Mouse (Mus musculus): ENCODE results near the gene Sycp2. TPM values are rescaled to one million over a fixed set of nuclear protein-coding genes. Genes with fewer than 3 reads are reported as not detected.
"Not testable (repeated sequence)": the region's sequence is repeated elsewhere in the genome, so short reads cannot be mapped to it uniquely, and the experiment has no call there.

Sycp2 gene
- total RNA-seq, 2 experiments from 2014 or later: 0.67 to 1.1 TPM

- DNase-seq: peak; percentile 44 to 57
Observed at GRCm38 (mm10) chr2:178413481-178414260, 6.2 kb upstream of the Sycp2 start.

GRCm38 (mm10) chr2:178413081-178413480 is 5.6 kb upstream of the Sycp2 start:
- DNase-seq: peak in 1 of 2 experiments; percentile 48

- DNase-seq: peak; percentile 69 to 86
Observed at GRCm38 (mm10) chr2:178412598-178412997, 5.1 kb upstream of the Sycp2 start.

DNA sequence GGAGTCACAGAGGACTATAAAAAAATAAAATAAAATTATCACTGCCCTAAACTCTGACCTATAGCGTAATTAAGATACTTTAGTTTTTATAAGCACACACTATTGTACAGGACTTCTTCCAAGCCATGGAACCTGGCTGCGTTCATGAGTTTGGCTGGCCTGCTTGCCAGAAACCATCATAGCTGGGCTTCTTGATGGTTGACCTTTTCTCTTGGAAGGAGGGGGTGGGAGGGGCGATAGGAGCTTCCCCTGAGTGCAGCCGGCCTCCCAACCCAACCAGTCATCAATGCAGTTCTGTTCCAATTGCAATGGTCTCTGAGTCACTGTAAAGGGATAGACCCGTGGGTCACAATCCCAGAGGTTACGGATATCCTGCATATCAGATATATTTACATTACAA is 2.8 kb upstream of the Sycp2 start:
- DNase-seq: peak in 1 of 2 experiments; percentile 37

GRCm38 (mm10) chr2:178409024-178409423 is 1.5 kb upstream of the Sycp2 start:
- DNase-seq: no peak

DNA sequence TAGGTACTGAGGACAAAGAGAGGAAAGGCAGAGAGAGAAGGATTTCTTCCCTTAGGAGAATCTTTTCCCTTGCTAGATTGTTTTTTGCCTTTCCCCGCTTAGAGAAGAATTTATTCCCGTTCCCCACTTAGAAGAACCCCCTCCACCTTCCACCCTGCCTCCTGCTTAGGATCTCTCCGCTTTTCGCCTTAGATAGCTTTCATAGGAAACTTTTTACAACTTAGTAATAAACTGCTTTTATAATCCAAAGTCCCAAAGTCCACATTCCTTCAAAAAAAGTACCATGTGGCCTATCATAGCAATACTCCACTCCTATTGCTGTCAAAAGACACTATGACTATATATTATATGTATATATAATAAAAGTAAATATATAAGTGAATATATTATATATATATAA is 64.9 kb downstream of the Sycp2 start:
- DNase-seq: no peak

- DNase-seq: not testable (repeated sequence)
Observed at GRCm38 (mm10) chr2:178342105-178342504, 65.4 kb downstream of the Sycp2 start.

- no peak for DNase-seq
Observed at GRCm38 (mm10) chr2:178339044-178339443, 68.4 kb downstream of the Sycp2 start.

DNA sequence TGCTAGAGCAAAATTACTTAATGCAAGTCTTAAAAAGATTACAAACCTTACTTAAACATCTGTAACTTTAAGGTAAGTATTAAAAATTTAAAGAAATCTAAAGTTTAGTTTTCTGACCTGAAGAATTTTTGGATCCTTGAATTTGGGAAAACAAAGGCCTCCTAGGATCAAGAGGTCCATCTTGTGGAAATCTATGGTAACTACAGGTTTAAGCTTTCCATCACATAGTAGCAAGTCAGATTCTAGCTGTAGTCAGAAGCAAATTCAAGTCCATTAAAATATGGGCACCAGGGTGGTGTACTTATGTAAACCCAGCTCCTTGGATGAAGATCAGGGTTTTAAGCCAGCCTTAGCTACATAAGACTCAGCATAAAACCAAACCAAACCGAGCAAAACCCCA is 69.6 kb downstream of the Sycp2 start:
- DNase-seq: no peak

DNA sequence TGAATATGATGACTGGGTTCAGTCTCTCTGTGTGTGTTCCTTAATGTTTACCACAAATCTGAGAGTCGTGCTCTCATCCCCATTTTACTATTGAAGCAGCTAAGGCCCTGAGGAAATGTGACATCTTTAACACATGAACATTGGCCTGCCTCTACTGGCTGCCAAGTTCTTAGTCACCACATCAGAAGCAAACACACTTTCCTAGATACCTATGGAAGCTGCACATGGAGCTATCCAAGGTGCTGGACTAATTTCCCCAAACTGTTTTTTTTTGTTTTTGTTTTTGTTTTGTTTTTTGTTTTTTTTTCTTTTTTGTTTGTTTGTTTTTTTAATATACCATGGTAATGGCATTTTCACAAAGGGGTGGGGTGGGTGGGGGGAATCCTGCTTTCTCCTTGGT is 77.5 kb downstream of the Sycp2 start:
- peak in 1 of 2 experiments; percentile 17 for DNase-seq

DNA sequence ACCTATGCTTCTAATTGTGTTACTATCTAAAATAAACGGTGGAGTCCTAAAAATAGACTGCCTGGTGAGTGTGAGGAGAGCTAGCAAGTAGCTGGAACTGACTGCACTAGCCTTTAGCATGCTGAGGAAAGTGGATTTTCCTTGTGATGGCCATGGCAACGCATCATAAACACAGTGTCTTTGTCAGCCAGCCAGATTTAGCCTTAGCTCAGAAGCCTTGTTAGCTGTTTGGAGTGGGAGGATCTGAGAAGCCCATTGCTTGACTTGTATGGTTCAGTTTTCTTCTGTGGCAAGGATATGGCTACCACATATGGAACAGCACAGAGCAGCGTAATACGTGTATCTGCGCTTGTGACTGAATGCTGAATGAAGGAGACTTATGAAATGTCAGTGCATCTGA is 77.9 kb downstream of the Sycp2 start:
- peak; percentile 24 to 35 for DNase-seq

DNA sequence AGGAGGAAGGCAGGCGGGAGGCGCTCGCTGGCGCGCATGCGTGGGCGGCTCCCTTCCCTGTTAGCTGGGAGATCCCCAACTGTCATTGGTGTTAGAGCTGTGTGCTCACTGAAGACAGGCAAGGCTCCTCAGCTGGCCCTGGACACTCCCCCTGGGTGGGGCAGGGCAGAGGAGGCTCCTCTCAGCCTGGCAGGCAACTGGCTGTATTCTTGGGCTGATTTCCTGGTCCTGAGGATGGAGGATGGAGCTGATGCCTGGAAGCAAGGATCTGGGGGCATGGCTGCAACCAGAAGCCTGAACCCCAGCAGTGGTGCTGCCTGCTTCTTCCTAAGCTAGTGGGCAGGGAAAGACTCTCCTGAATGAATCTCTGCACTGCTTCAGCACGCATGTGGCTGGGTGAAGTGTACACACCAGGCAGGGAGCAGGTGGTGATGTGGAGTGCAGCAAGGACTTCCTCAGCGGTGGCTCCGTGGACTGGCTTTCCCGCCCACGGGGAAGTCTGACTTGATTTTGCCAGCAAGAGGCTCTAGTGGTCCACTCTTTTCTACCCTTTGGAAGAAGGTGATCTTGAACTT is 79.9 kb downstream of the Sycp2 start:
- peak; percentile 61 to 74 for DNase-seq

- DNase-seq: peak; percentile 28 to 40
Observed at GRCm38 (mm10) chr2:178326750-178327465, 80.6 kb downstream of the Sycp2 start.

DNA sequence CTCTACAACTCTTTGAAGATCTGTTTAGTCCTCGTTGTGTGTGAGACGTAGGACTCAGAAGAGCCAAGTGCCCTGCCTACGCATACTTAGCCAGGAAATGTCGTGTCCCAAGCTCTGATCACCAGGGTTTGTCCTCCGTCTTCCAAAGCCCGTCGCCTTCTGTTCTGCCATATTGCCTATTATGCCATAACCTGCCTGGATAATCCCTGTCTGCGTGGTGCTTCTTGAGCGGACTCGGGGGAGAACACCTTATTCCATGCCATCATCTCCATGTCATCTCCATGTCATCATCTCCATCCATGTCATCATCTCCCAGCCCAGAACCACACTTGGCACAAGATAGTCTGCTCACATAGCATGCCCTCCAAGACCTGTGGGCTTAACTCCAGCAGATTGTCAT is 81.4 kb downstream of the Sycp2 start:
- no peak for DNase-seq

DNA sequence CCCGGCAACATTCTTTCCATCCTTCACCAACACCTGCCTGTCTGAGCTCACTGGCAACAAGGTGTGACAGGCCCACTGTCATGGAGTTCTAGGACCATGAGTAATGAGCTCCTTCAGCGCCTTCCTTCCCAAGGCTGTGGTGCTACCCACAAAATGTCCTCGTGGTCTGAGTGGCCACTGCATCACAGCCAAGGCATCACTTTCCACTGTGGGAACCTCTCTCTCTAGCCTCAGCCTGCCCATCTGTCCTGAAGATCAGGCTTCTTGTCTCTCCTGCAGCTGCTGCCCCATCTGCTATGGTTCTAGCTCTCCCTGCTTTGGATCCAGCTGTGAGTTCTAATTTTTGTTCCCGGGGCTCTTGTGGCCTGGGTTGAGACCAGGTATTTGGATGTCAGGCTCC is 82.7 kb downstream of the Sycp2 start:
- DNase-seq: no peak

GRCm38 (mm10) chr2:178324410-178324809 is 83.1 kb downstream of the Sycp2 start:
- no peak for DNase-seq

DNA sequence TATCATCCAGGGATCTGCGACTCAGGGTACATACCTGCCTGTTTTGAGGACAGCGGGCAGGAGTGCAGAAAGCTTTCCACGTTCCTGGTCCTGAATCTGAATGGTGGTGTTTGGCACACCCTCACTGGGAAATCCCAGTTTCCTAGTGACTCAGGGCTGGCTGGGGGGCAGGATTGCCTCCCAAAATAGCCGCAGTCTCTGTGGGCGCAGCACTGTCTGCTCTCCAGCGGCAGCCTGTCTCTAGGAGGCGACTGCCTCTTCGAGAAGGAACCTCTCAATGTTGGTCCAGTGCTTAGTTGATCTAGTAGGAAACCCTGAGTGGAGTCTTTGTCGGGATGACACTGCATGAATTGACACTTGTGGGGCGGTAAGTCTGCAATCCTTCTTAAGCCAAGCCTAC is 86.2 kb downstream of the Sycp2 start:
- no peak for DNase-seq

DNA sequence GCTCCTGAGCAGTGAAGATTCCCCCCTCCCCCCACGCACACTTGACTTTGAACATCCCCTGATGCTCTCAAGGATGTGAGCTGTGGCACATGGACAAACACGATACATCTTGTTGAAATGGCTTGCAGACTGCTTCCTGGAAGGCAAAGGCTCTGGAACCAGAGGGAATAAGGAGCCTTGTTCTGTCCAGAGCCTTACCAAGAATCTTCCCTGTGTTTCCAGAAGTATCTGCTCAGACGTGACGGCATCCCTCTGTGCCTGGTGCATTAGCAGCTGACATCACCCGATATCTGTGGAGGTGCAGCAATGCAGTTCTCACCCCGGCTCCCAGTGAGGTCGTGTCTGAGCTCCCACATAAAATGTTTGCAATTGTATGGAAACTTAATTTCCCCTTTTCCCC is 87.7 kb downstream of the Sycp2 start:
- DNase-seq: no peak

DNA sequence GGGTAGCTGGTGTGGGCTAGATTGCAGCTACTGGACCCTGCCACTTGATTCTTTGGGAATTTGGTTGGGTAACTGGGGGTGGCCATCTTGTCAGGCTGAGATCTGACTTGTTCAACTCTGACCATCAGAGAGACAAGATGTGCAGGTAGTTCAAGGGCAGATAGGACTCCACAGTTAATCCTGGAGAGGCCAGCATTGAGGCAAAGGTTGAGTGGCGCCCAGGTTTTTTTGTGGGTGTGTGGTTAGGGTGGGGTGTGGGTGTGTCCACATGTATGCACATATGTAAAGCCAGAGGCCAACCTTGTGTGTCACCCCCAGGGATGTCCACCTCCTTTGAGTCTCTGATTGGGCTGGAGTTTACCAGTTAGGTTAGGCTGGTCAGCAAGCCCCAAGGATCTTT is 91.2 kb downstream of the Sycp2 start:
- DNase-seq: no peak

GRCm38 (mm10) chr2:178313539-178313938 is 93.9 kb downstream of the Sycp2 start:
- no peak for DNase-seq

DNA sequence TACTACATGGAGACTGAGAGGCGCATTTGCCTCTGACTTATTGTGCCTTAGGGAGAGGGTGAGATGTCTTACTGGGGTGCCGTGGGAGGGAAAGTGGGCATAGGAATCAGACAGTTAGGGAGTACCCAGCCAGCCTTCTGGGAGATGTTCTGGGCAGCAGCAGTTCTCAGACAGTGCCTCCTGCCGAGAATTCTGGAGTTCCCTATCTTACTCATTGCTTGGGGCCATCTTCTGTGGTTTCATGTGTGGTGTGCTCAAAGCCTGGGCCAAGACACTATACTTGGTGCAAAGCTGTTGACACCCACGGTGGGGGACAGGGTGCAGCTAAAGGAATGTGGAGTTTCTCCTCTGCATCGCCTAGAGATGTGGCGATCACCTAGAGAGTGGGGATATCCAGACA is 102.8 kb downstream of the Sycp2 start:
- DNase-seq: no peak

DNA sequence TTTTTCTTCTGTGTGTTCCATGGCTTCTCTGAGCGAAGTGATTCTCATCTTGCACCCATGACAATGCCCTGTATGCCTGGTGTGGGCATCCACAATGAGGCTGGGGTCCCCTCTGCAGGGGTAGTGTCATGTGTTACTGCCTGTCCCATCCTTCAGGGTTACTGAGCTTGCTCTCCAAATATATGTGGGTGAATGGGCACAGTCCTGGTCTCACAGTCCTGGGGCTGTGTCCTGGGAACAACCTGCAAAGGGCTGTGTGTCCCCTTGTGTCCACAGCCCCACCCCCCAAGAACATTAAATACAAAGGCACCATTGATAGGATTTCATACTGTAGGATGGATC is 103.3 kb downstream of the Sycp2 start:
- DNase-seq: no peak

DNA sequence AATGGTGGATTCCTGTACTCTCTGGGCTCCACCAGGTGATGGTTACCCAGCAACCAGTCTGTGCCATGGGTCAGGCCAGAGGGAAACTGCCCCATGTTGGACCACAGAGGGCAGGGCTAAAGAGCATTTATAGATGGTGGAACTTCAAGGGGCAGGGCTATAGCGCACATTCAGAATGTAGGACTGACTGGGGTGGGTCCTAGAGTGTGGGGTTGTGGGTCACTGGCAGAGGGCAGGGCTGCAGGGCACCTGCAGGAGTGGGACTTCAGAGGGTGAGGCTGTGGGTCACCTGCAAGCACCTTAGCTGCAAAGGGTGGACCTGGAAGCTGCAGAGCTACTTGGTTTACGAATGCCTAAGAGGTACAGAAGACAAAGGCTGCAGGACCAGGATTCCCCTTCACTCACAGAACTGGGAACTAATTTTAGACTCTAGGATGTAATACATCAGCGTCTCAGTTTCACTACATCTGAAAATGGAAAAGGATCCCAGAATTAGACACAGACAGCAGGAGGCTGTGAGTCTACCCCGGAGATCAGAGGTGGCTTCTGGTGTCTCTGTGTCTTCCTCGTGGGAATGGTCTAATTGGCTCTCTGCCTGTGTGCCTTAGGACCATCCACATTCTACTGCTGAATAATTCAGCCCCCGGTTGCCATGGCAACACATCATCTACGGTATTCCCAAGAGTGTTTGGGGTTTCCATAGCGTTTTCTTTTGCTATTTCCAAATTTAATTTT is 103.9 kb downstream of the Sycp2 start:
- DNase-seq: no peak
